In the genomic region with DNA sequence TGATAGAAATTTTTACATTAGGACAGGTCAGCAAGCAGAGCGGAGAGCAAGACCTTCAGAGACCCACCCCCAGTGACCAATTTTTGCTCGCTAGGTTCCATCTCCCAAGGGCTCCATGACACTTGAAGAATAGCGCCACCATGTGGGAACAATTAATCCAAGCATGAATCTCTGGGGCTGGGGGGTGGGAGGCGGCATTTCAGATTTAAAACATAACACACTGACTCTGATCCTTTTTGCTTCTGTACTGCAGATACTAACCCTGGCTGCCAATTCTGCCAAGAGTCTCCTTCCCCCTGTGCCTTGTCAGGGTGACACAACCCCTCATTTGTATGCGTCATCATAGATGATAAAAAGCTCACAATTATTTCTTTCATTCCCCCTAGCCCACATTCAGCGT, we compare ENCODE assay signal across 11 mouse cellular contexts.
DNase-seq lines count a peak whose midpoint lies in the region; ATAC-seq and TF ChIP-seq lines count a peak whose summit lies in the region.
"Had no signal": no experiment of that assay in that cellular context is flagged by ENCODE, and none has a peak within 500 bp of the region (broad histone marks: within the 10 kb centered on the region; RNA-seq: fewer than 3 reads in every experiment).

No protein-coding gene starts in this region.

- H3K27ac ChIP-seq in hindbrain, postnatal 0 days: no peak overlapping the region
- no peak overlapping the region for H3K27ac ChIP-seq in hindbrain, embryonic 12.5 days
- H3K27ac ChIP-seq in MEL (ENCODE audit: control insufficient read depth, low read depth, low read length): peak overlapping the region; percentile 29; the same call in 1 of the 2 replicates
- peak overlapping the region; percentile 86 for H3K27ac ChIP-seq in embryonic fibroblast, embryonic 13.5 days (ENCODE audit: insufficient read depth, low read length)
- no peak overlapping the region for H3K27ac ChIP-seq in forebrain, embryonic 10.5 days
- H3K27ac ChIP-seq: hindbrain, embryonic 14.5 days had no signal

- 73% methylated on average over 6 of the region's 6 CpGs for WGBS in hindbrain, postnatal 0 days
- WGBS in hindbrain, embryonic 12.5 days: 84% methylated on average over 6 of the region's 6 CpGs
- 85% methylated on average over 6 of the region's 6 CpGs for WGBS in forebrain, embryonic 10.5 days

- no peaks in the 10 kb centered on the region for H3K36me3 ChIP-seq in hindbrain, postnatal 0 days (ENCODE audit: insufficient read depth, low read length)
- H3K36me3 ChIP-seq in hindbrain, embryonic 12.5 days: peaks cover 5% of the 10 kb centered on the region; the same call in 1 of the 2 replicates
- no peaks in the 10 kb centered on the region; a peak in 2 of 4 replicates for H3K36me3 ChIP-seq in MEL (ENCODE audit: control insufficient read depth in 1 of 2, insufficient read depth in 2 of 2, low read length in 2 of 2)
- no peaks in the 10 kb centered on the region for H3K36me3 ChIP-seq in forebrain, embryonic 10.5 days (replicated peaks)

- no peaks in the 10 kb centered on the region for H3K9me3 ChIP-seq in hindbrain, postnatal 0 days (ENCODE audit: low read length)
- peaks cover 9% of the 10 kb centered on the region; the same call in 1 of the 2 replicates for H3K9me3 ChIP-seq in hindbrain, embryonic 12.5 days (replicated peaks)
- no peaks in the 10 kb centered on the region for H3K9me3 ChIP-seq in MEL (replicated peaks; ENCODE audit: insufficient read depth, low read length)
- H3K9me3 ChIP-seq in forebrain, embryonic 10.5 days: peaks cover 4% of the 10 kb centered on the region; the same call in 1 of the 2 replicates

- H3K79me2 ChIP-seq in MEL (ENCODE audit: control insufficient read depth, insufficient read depth, low read length, poor library complexity): no peaks in the 10 kb centered on the region

- no peak overlapping the region for H3K4me2 ChIP-seq in hindbrain, postnatal 0 days (ENCODE audit: low read depth, low read length)
- no peak overlapping the region for H3K4me2 ChIP-seq in hindbrain, embryonic 12.5 days (replicated peaks)
- H3K4me2 ChIP-seq: hindbrain, embryonic 14.5 days had no signal

- no peak overlapping the region for H3K9ac ChIP-seq in hindbrain, postnatal 0 days (replicated peaks; ENCODE audit: low read length)
- H3K9ac ChIP-seq in hindbrain, embryonic 12.5 days: no peak overlapping the region
- no peak overlapping the region for H3K9ac ChIP-seq in MEL (ENCODE audit: control insufficient read depth, low read depth, low read length, poor library complexity, severe bottlenecking)
- H3K9ac ChIP-seq: hindbrain, embryonic 14.5 days had no signal

- H3K4me3 ChIP-seq in hindbrain, postnatal 0 days (ENCODE audit: low read length): no peak overlapping the region
- no peak overlapping the region for H3K4me3 ChIP-seq in hindbrain, embryonic 12.5 days
- peak overlapping the region in 1 of 2 experiments; percentile 38; a peak in 2 of 4 replicates for H3K4me3 ChIP-seq in MEL (ENCODE audit: control insufficient read depth in 1 of 2, insufficient read depth in 1 of 2, low read depth in 2 of 2, low read length in 2 of 2)
- no peak overlapping the region for H3K4me3 ChIP-seq in embryonic fibroblast, embryonic 13.5 days (ENCODE audit: insufficient read depth, low read length)
- no peak overlapping the region for H3K4me3 ChIP-seq in forebrain, embryonic 10.5 days

- no peaks in the 10 kb centered on the region for H3K27me3 ChIP-seq in hindbrain, postnatal 0 days (ENCODE audit: insufficient read depth, low read length)
- no peaks in the 10 kb centered on the region for H3K27me3 ChIP-seq in hindbrain, embryonic 12.5 days
- no peaks in the 10 kb centered on the region for H3K27me3 ChIP-seq in MEL (ENCODE audit: control insufficient read depth in 1 of 2, insufficient read depth in 2 of 2, low read length in 2 of 2)
- no peaks in the 10 kb centered on the region for H3K27me3 ChIP-seq in forebrain, embryonic 10.5 days (ENCODE audit: poor library complexity, severe bottlenecking)

- no peak for DNase-seq in hindbrain, postnatal 0 days (ENCODE audit: low spot score)
- DNase-seq in MEL (ENCODE audit: low read depth, low spot score): peak; percentile 58
- DNase-seq in natural killer cell, adult 2 months (ENCODE audit: low spot score in 2 of 2): no peak
- no peak for DNase-seq in forebrain, embryonic 10.5 days (ENCODE audit: extremely low spot score, low spot score)
- DNase-seq in left cerebral cortex, postnatal 4 days: no peak
- DNase-seq: thymus, postnatal 4 days had no signal

- TF ChIP-seq RAD21 in MEL (IDR thresholded peaks at IDR 0.05; ENCODE audit: low read depth, low read length): peak; percentile 8; the same call in 1 of the 2 replicates

- no peak for TF ChIP-seq EP300 in MEL (IDR thresholded peaks at IDR 0.05; ENCODE audit: low read depth in 1 of 2, low read length in 2 of 2)

- no peak for ATAC-seq in hindbrain, postnatal 0 days
- ATAC-seq in hindbrain, embryonic 12.5 days (ENCODE audit: low FRiP score): no peak
- peak; percentile 14; the same call in 1 of the 2 replicates for ATAC-seq in megakaryocyte progenitor cell, adult 5-6 weeks (replicated peaks; ENCODE audit: poor library complexity)
- ATAC-seq: forebrain, embryonic 16.5 days had no signal

- intact Hi-C loops in left cerebral cortex, postnatal 4 days (cut with DNase I): loop anchor here (10.0 kb wide), 1 partner anchor 119 kb away; a partner anchor contains a TSS

- H3K4me1 ChIP-seq in hindbrain, postnatal 0 days (ENCODE audit: insufficient read depth, low read length): peaks cover 12% of the 10 kb centered on the region
- H3K4me1 ChIP-seq in hindbrain, embryonic 12.5 days: peaks cover 12% of the 10 kb centered on the region
- H3K4me1 ChIP-seq in MEL (ENCODE audit: control insufficient read depth in 1 of 2, insufficient read depth in 2 of 2, low read length in 2 of 2): peaks cover 2 to 12% of the 10 kb centered on the region in 2 experiments; a peak in 3 of 4 replicates
- peaks cover 23% of the 10 kb centered on the region for H3K4me1 ChIP-seq in embryonic fibroblast, embryonic 13.5 days (ENCODE audit: control insufficient read depth, insufficient read depth, low read length)
- H3K4me1 ChIP-seq in forebrain, embryonic 10.5 days: peaks cover 30% of the 10 kb centered on the region

- TF ChIP-seq CTCF in hindbrain, postnatal 0 days (IDR thresholded peaks at IDR 0.05; ENCODE audit: low read depth): peak; percentile 37
- TF ChIP-seq CTCF in MEL (IDR thresholded peaks at IDR 0.05 in 2 of 3, conservative IDR thresholded peaks at IDR 0.05 in 1 of 3; ENCODE audit: control insufficient read depth in 1 of 3, insufficient read depth in 1 of 3, low read depth in 2 of 3, low read length in 3 of 3, poor library complexity in 1 of 3, severe bottlenecking in 1 of 3): peak in 1 of 3 experiments; percentile 32; a peak in 2 of 6 replicates
- TF ChIP-seq CTCF in embryonic fibroblast, embryonic 13.5 days (IDR thresholded peaks at IDR 0.05; ENCODE audit: borderline replicate concordance, insufficient read depth, low read length): no peak

- no peak for TF ChIP-seq POLR2A in MEL (IDR thresholded peaks at IDR 0.05; ENCODE audit: control insufficient read depth in 1 of 2, insufficient read depth in 1 of 2, low read depth in 1 of 2, low read length in 2 of 2, poor library complexity in 1 of 2)
- TF ChIP-seq POLR2A in embryonic fibroblast, embryonic 13.5 days (IDR thresholded peaks at IDR 0.05; ENCODE audit: low read depth, low read length): no peak

TF ChIP-seq in MEL, 35 proteins besides CTCF, POLR2A, EP300 and RAD21:
- TF ChIP-seq USF2 (IDR thresholded peaks at IDR 0.05; ENCODE audit: borderline replicate concordance in 1 of 2, insufficient read depth in 1 of 2, low read depth in 1 of 2, low read length in 2 of 2) (no peak), HCFC1 (IDR thresholded peaks at IDR 0.05; ENCODE audit: low read depth, low read length) (no peak)

Comparison
In these comparisons a context has a peak if more than half of its experiments do, and no peak if none do; other contexts are left out.
1. H3K27ac ChIP-seq: peak in MEL (single experiment) and embryonic fibroblast, embryonic 13.5 days (single experiment); none in hindbrain, postnatal 0 days (single experiment), hindbrain, embryonic 12.5 days (single experiment) and forebrain, embryonic 10.5 days (single experiment).